Mouse (Mus musculus): ENCODE measurements around the gene Dvl3. TPM values are rescaled to one million over a fixed set of nuclear protein-coding genes. Genes with fewer than 3 reads are reported as not detected.

Dvl3 gene
- polyA plus RNA-seq, 1 experiment from 2014 or later, result 27.9 TPM

GRCm38 (mm10) chr16:20498677-20499475 is 17.9 kb upstream of the Dvl3 start, which contains the start of gene Eif2b5:
TSS of gene Eif2b5 (plus strand) at chr16:20498817.
- H3K9ac ChIP-seq, result peak within 1 kb of the TSS; percentile 94
- peaks cover 36% of the 10 kb centered on the region for H3K36me3 ChIP-seq
- H3K4me2 ChIP-seq, result peak within 1 kb of the TSS; percentile 74
- peak; percentile 95 for ATAC-seq (replicated peaks; ENCODE audit: low FRiP score)
- H3K9me3 ChIP-seq (replicated peaks), result no peaks in the 10 kb centered on the region
- no peaks in the 10 kb centered on the region for H3K27me3 ChIP-seq
- H3K4me1 ChIP-seq, result peaks cover 21% of the 10 kb centered on the region
- peak within 1 kb of the TSS; percentile 84 for H3K27ac ChIP-seq
- under 1% methylated on average over 49 of the region's 49 CpGs for WGBS
- H3K4me3 ChIP-seq (replicated peaks), result peak within 1 kb of the TSS; percentile 92

- 81% methylated on average over 8 of the region's 8 CpGs for WGBS
- no peak overlapping the region for H3K27ac ChIP-seq
- no peak overlapping the region for H3K4me3 ChIP-seq (replicated peaks)
- no peaks in the 10 kb centered on the region for H3K9me3 ChIP-seq (replicated peaks)
- H3K4me2 ChIP-seq, result no peak overlapping the region
- H3K4me1 ChIP-seq, result no peaks in the 10 kb centered on the region
- ATAC-seq (replicated peaks; ENCODE audit: low FRiP score), result no peak
- no peak overlapping the region for H3K9ac ChIP-seq
- H3K36me3 ChIP-seq, result peaks cover 100% of the 10 kb centered on the region
- H3K27me3 ChIP-seq, result no peaks in the 10 kb centered on the region
Measured at GRCm38 (mm10) chr16:20506000-20506399, 10.8 kb upstream of the Dvl3 start.

- no peak overlapping the region for H3K9ac ChIP-seq
- peaks cover 74% of the 10 kb centered on the region for H3K36me3 ChIP-seq
- no peak overlapping the region for H3K27ac ChIP-seq
- no peaks in the 10 kb centered on the region for H3K27me3 ChIP-seq
- WGBS, result 83% methylated on average over 3 of the region's 3 CpGs
- peak; percentile 66; the same call in 1 of the 2 replicates for ATAC-seq (replicated peaks; ENCODE audit: low FRiP score)
- H3K9me3 ChIP-seq (replicated peaks), result no peaks in the 10 kb centered on the region
- H3K4me3 ChIP-seq (replicated peaks), result no peak overlapping the region
- H3K4me2 ChIP-seq, result no peak overlapping the region
- no peaks in the 10 kb centered on the region for H3K4me1 ChIP-seq
Measured at GRCm38 (mm10) chr16:20509349-20509748, 7.4 kb upstream of the Dvl3 start.

GRCm38 (mm10) chr16:20511277-20511847 is 5.4 kb upstream of the Dvl3 start:
- Histone ChIP-seq H3K4me1 (no peaks in the 10 kb centered on the region), H3K36me3 (peaks cover 54% of the 10 kb centered on the region), H3K9me3 (replicated peaks) (no peaks in the 10 kb centered on the region), H3K9ac (no peak overlapping the region), H3K27ac (no peak overlapping the region), H3K27me3 (no peaks in the 10 kb centered on the region), H3K4me2 (no peak overlapping the region), H3K4me3 (replicated peaks) (no peak overlapping the region)
- no peak for ATAC-seq (replicated peaks; ENCODE audit: low FRiP score)
- WGBS, result 93% methylated on average over 7 of the region's 7 CpGs

- no peak for ATAC-seq (replicated peaks; ENCODE audit: low FRiP score)
- Histone ChIP-seq H3K4me2 (peak overlapping the region; percentile 85), H3K4me1 (peaks cover 13% of the 10 kb centered on the region), H3K27ac (peak overlapping the region; percentile 90), H3K9me3 (replicated peaks) (no peaks in the 10 kb centered on the region), H3K9ac (peak overlapping the region; percentile 87), H3K27me3 (no peaks in the 10 kb centered on the region), H3K4me3 (replicated peaks) (peak overlapping the region; percentile 68), H3K36me3 (peaks cover 25% of the 10 kb centered on the region)
Measured at GRCm38 (mm10) chr16:20516032-20516431, 750 bp upstream of the Dvl3 start.

- Histone ChIP-seq H3K4me2 (peak overlapping the region; percentile 85), H3K9me3 (replicated peaks) (no peaks in the 10 kb centered on the region), H3K36me3 (peaks cover 29% of the 10 kb centered on the region), H3K9ac (peak overlapping the region; percentile 87), H3K4me3 (replicated peaks) (peak overlapping the region; percentile 68), H3K27me3 (no peaks in the 10 kb centered on the region), H3K4me1 (peaks cover 13% of the 10 kb centered on the region), H3K27ac (peak overlapping the region; percentile 90)
- ATAC-seq (replicated peaks; ENCODE audit: low FRiP score), result peak; percentile 30; the same call in 1 of the 2 replicates
- WGBS, result 0% methylated on average over 26 of the region's 26 CpGs
Measured at GRCm38 (mm10) chr16:20517216-20517615, 434 bp downstream of the Dvl3 start.

GRCm38 (mm10) chr16:20517701-20518374 is 1.1 kb downstream of the Dvl3 start:
- 4% methylated on average over 6 of the region's 6 CpGs for WGBS
- H3K4me3 ChIP-seq (replicated peaks), result peak overlapping the region; percentile 68
- peak; percentile 29 for ATAC-seq (replicated peaks; ENCODE audit: low FRiP score)
- H3K27me3 ChIP-seq, result no peaks in the 10 kb centered on the region
- H3K9me3 ChIP-seq (replicated peaks), result no peaks in the 10 kb centered on the region
- H3K36me3 ChIP-seq, result peaks cover 30% of the 10 kb centered on the region
- H3K27ac ChIP-seq, result peak overlapping the region; percentile 90
- peak overlapping the region; percentile 87 for H3K9ac ChIP-seq
- H3K4me1 ChIP-seq, result peaks cover 13% of the 10 kb centered on the region
- H3K4me2 ChIP-seq, result peak overlapping the region; percentile 85

- WGBS, result 82% methylated on average over 10 of the region's 10 CpGs
- H3K36me3 ChIP-seq, result peaks cover 89% of the 10 kb centered on the region
- H3K4me1 ChIP-seq, result peaks cover 4% of the 10 kb centered on the region
Measured at GRCm38 (mm10) chr16:20523886-20524285, 7.1 kb downstream of the Dvl3 start.

GRCm38 (mm10) chr16:20528779-20529178 is 12.0 kb downstream of the Dvl3 start:
- no peak overlapping the region for H3K4me3 ChIP-seq (replicated peaks)
- no peaks in the 10 kb centered on the region for H3K9me3 ChIP-seq (replicated peaks)
- no peak for ATAC-seq (replicated peaks; ENCODE audit: low FRiP score)
- H3K4me1 ChIP-seq, result no peaks in the 10 kb centered on the region
- H3K27ac ChIP-seq, result no peak overlapping the region
- peaks cover 97% of the 10 kb centered on the region for H3K36me3 ChIP-seq
- WGBS, result 95% methylated on average over 5 of the region's 5 CpGs
- no peaks in the 10 kb centered on the region for H3K27me3 ChIP-seq
- no peak overlapping the region for H3K4me2 ChIP-seq
- H3K9ac ChIP-seq, result no peak overlapping the region

More at GRCm38 (mm10) chr16:20523886-20524285, 7.1 kb downstream of the Dvl3 start:
- no peaks in the 10 kb centered on the region for H3K9me3 ChIP-seq (replicated peaks)
- H3K4me3 ChIP-seq (replicated peaks), result no peak overlapping the region
- ATAC-seq (replicated peaks; ENCODE audit: low FRiP score), result no peak
- no peaks in the 10 kb centered on the region for H3K27me3 ChIP-seq
- H3K9ac ChIP-seq, result no peak overlapping the region
- H3K27ac ChIP-seq, result no peak overlapping the region
- no peak overlapping the region for H3K4me2 ChIP-seq

GRCm38 (mm10) chr16:20529375-20529774 is 12.6 kb downstream of the Dvl3 start:
- H3K36me3 ChIP-seq, result peaks cover 94% of the 10 kb centered on the region
- no peaks in the 10 kb centered on the region for H3K4me1 ChIP-seq
- no peak for ATAC-seq (replicated peaks; ENCODE audit: low FRiP score)
- H3K4me2 ChIP-seq, result no peak overlapping the region
- H3K9ac ChIP-seq, result no peak overlapping the region
- WGBS, result 83% methylated on average over 1 of the region's 1 CpGs
- H3K27ac ChIP-seq, result no peak overlapping the region
- no peaks in the 10 kb centered on the region for H3K27me3 ChIP-seq
- H3K4me3 ChIP-seq (replicated peaks), result no peak overlapping the region
- no peaks in the 10 kb centered on the region for H3K9me3 ChIP-seq (replicated peaks)

- Histone ChIP-seq H3K4me3 (replicated peaks) (no peak overlapping the region), H3K9me3 (replicated peaks) (no peaks in the 10 kb centered on the region), H3K27me3 (no peaks in the 10 kb centered on the region), H3K4me1 (peaks cover under 1% of the 10 kb centered on the region), H3K9ac (no peak overlapping the region), H3K4me2 (no peak overlapping the region), H3K27ac (no peak overlapping the region), H3K36me3 (peaks cover 79% of the 10 kb centered on the region)
- no peak for ATAC-seq (replicated peaks; ENCODE audit: low FRiP score)
- 97% methylated on average over 20 of the region's 20 CpGs for WGBS
Measured at GRCm38 (mm10) chr16:20530941-20531340, 14.2 kb downstream of the Dvl3 start.

All from kidney, embryonic 15.5 days (tissue).